Mouse (Mus musculus): Measurements from ENCODE around the gene Olfr47. TPM values are rescaled to one million over a fixed set of nuclear protein-coding genes. Genes with fewer than 3 reads are reported as not detected.
A peak's percentile ranks its signal among the peaks of the same experiment; 100 is the strongest.
"Not testable (repeated sequence)": the region's sequence is repeated elsewhere in the genome, so short reads cannot be mapped to it uniquely, and the experiment has no call there.

The Olfr47 gene
- total RNA-seq (2014; rRNA removed) (not detected in 2 replicates), polyA plus RNA-seq (2015; fragmentation: Nextera tagmentation; extraction: Ambion mirVana) (not detected in 2 replicates)

GRCm38 (mm10) chr6:43231255-43231654 lies at the start of gene Olfr47:
Olfr47 (plus strand) TSS chr6:43231529.
- H3K4me3 ChIP-seq (ENCODE audit: low read length); H3K9ac ChIP-seq (replicated peaks; ENCODE audit: low read length); H3K9me3 ChIP-seq (ENCODE audit: low read length); H3K27me3 ChIP-seq (ENCODE audit: insufficient read depth, low read length); ATAC-seq; H3K36me3 ChIP-seq (ENCODE audit: insufficient read depth, low read length); H3K4me2 ChIP-seq (ENCODE audit: low read depth, low read length); H3K4me1 ChIP-seq (ENCODE audit: insufficient read depth, low read length); H3K27ac ChIP-seq; DNase-seq (ENCODE audit: low spot score): not testable (repeated sequence)
- WGBS = 89% methylated on average over 1 of the region's 1 CpGs

GRCm38 (mm10) chr6:43190986-43191385 lies 40.3 kb upstream of the Olfr47 start:
- Histone ChIP-seq H3K27me3 (ENCODE audit: insufficient read depth, low read length) (no peaks in the 10 kb centered on the region), H3K9ac (replicated peaks; ENCODE audit: low read length) (no peak overlapping the region), H3K4me2 (ENCODE audit: low read depth, low read length) (no peak overlapping the region), H3K4me3 (ENCODE audit: low read length) (no peak overlapping the region), H3K36me3 (ENCODE audit: insufficient read depth, low read length) (no peaks in the 10 kb centered on the region), H3K4me1 (ENCODE audit: insufficient read depth, low read length) (no peaks in the 10 kb centered on the region), H3K9me3 (ENCODE audit: low read length) (no peaks in the 10 kb centered on the region), H3K27ac (no peak overlapping the region)
- ATAC-seq (no peak), DNase-seq (ENCODE audit: low spot score) (no peak)
- WGBS = 85% methylated on average over 3 of the region's 3 CpGs
- TF ChIP-seq CTCF (IDR thresholded peaks at IDR 0.05; ENCODE audit: low read depth) = no peak

- H3K27ac ChIP-seq = no peak within 1 kb of the TSS
- DNase-seq (ENCODE audit: low spot score) (peak; percentile 12), ATAC-seq (no peak)
- H3K27me3 ChIP-seq (ENCODE audit: insufficient read depth, low read length) = no peaks in the 10 kb centered on the region
- TF ChIP-seq CTCF (IDR thresholded peaks at IDR 0.05; ENCODE audit: low read depth) = no peak
- H3K4me2 ChIP-seq (ENCODE audit: low read depth, low read length) = no peak within 1 kb of the TSS
- H3K9me3 ChIP-seq (ENCODE audit: low read length) = no peaks in the 10 kb centered on the region
- H3K36me3 ChIP-seq (ENCODE audit: insufficient read depth, low read length) = no peaks in the 10 kb centered on the region
- H3K4me1 ChIP-seq (ENCODE audit: insufficient read depth, low read length) = no peaks in the 10 kb centered on the region
- H3K9ac ChIP-seq (replicated peaks; ENCODE audit: low read length) = no peak within 1 kb of the TSS
- H3K4me3 ChIP-seq (ENCODE audit: low read length) = no peak within 1 kb of the TSS
Observed at GRCm38 (mm10) chr6:43196781-43197180, 34.5 kb upstream of the Olfr47 start, which contains the start of gene Olfr435. Olfr435 (plus strand) TSS chr6:43197146.

GRCm38 (mm10) chr6:43198094-43198493 lies 33.2 kb upstream of the Olfr47 start:
- Histone ChIP-seq H3K36me3 (ENCODE audit: insufficient read depth, low read length) (no peaks in the 10 kb centered on the region), H3K9ac (replicated peaks; ENCODE audit: low read length) (no peak overlapping the region), H3K27ac (no peak overlapping the region), H3K27me3 (ENCODE audit: insufficient read depth, low read length) (no peaks in the 10 kb centered on the region), H3K9me3 (ENCODE audit: low read length) (no peaks in the 10 kb centered on the region), H3K4me3 (ENCODE audit: low read length) (no peak overlapping the region), H3K4me1 (ENCODE audit: insufficient read depth, low read length) (no peaks in the 10 kb centered on the region), H3K4me2 (ENCODE audit: low read depth, low read length) (no peak overlapping the region)
- ATAC-seq = no peak
- no peak for DNase-seq (ENCODE audit: low spot score)
- 81% methylated on average over 3 of the region's 3 CpGs for WGBS
- TF ChIP-seq CTCF (IDR thresholded peaks at IDR 0.05; ENCODE audit: low read depth) = no peak

GRCm38 (mm10) chr6:43202786-43203185 lies 28.5 kb upstream of the Olfr47 start:
- TF ChIP-seq CTCF (IDR thresholded peaks at IDR 0.05; ENCODE audit: low read depth) = no peak
- no peak overlapping the region for H3K9ac ChIP-seq (replicated peaks; ENCODE audit: low read length)
- H3K27me3 ChIP-seq (ENCODE audit: insufficient read depth, low read length) = no peaks in the 10 kb centered on the region
- no peaks in the 10 kb centered on the region for H3K36me3 ChIP-seq (ENCODE audit: insufficient read depth, low read length)
- ATAC-seq (no peak), DNase-seq (ENCODE audit: low spot score) (no peak)
- no peak overlapping the region for H3K4me2 ChIP-seq (ENCODE audit: low read depth, low read length)
- H3K4me3 ChIP-seq (ENCODE audit: low read length) = no peak overlapping the region
- no peak overlapping the region for H3K27ac ChIP-seq
- H3K4me1 ChIP-seq (ENCODE audit: insufficient read depth, low read length) = no peaks in the 10 kb centered on the region
- H3K9me3 ChIP-seq (ENCODE audit: low read length) = no peaks in the 10 kb centered on the region

GRCm38 (mm10) chr6:43205355-43205754 lies 26.0 kb upstream of the Olfr47 start:
- Histone ChIP-seq H3K4me3 (ENCODE audit: low read length) (no peak overlapping the region), H3K36me3 (ENCODE audit: insufficient read depth, low read length) (no peaks in the 10 kb centered on the region), H3K9ac (replicated peaks; ENCODE audit: low read length) (no peak overlapping the region), H3K27ac (no peak overlapping the region), H3K27me3 (ENCODE audit: insufficient read depth, low read length) (no peaks in the 10 kb centered on the region), H3K9me3 (ENCODE audit: low read length) (no peaks in the 10 kb centered on the region), H3K4me2 (ENCODE audit: low read depth, low read length) (no peak overlapping the region), H3K4me1 (ENCODE audit: insufficient read depth, low read length) (no peaks in the 10 kb centered on the region)
- TF ChIP-seq CTCF (IDR thresholded peaks at IDR 0.05; ENCODE audit: low read depth) = no peak
- 40% methylated on average over 2 of the region's 2 CpGs for WGBS
- ATAC-seq = no peak
- DNase-seq (ENCODE audit: low spot score) = no peak

GRCm38 (mm10) chr6:43212873-43213272 lies 18.5 kb upstream of the Olfr47 start, which contains the start of gene Olfr434:
Olfr434 (plus strand) TSS chr6:43213021.
- H3K9me3 ChIP-seq (ENCODE audit: low read length); H3K27ac ChIP-seq; H3K4me1 ChIP-seq (ENCODE audit: insufficient read depth, low read length); H3K36me3 ChIP-seq (ENCODE audit: insufficient read depth, low read length); H3K9ac ChIP-seq (replicated peaks; ENCODE audit: low read length); ATAC-seq; H3K4me3 ChIP-seq (ENCODE audit: low read length); H3K27me3 ChIP-seq (ENCODE audit: insufficient read depth, low read length); H3K4me2 ChIP-seq (ENCODE audit: low read depth, low read length); DNase-seq (ENCODE audit: low spot score): not testable (repeated sequence)

Data from hindbrain, postnatal 0 days (tissue).